Mouse (Mus musculus) thymus, postnatal 10 days (tissue): ENCODE measurements around the gene Tm4sf1.

Experiments
- DNase-seq, 2 experiments: peaks; one replicate each; pipeline ENCODE4 v3.0.0; 2021; ENCODE audit warnings: low spot score in 2 of 2

Gene Tm4sf1

GRCm38 (mm10) chr3:57301921-57302539 is at the start of gene Tm4sf1:
TSS of gene Tm4sf1 (minus strand) at chr3:57301988.
- no peak for DNase-seq

- DNase-seq, result no peak
Observed at GRCm38 (mm10) chr3:57344811-57345210, 43.0 kb upstream of the Tm4sf1 start.

GRCm38 (mm10) chr3:57343837-57344607 is 42.2 kb upstream of the Tm4sf1 start:
- DNase-seq, result no peak

DNA sequence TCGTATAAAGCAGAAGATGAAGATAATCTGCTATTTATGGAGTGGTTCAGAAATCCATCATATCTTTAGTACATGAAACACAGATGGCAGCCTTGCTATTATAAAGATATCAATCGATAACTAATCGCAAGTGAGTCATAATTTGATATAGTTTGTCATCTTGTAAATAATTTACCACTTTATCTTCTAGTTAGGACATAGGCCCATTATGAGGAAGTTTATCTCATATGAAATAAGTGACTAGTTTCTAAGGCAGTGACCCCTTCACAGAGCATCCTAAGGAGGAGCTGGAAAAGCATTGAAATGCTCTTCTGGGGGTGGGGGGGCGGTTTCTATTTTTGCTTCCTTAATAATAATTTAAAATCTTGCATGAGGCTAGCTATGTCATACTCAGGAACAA is 41.2 kb upstream of the Tm4sf1 start:
- no peak for DNase-seq

DNA sequence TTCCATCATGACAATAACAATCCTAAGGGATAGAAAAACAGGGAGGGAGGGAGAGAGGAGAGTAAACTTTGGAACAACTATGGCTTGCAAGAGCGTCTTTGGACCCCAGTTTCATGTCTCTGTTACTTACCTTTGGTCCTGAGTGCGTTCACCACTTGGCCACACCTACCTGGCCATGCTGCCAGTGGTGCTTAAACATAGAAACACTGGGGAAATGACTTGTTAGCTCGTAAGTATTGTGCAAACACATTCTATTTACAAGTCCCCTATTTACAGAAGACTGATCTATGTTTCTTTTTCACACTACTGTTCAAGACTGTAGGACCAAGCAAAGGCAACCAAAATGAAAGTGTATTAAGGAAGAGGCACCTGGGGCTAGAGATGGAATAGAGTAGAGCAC is 39.5 kb upstream of the Tm4sf1 start:
- DNase-seq, result no peak

- DNase-seq, result no peak
Observed at GRCm38 (mm10) chr3:57335080-57335815, 33.5 kb upstream of the Tm4sf1 start.

DNA sequence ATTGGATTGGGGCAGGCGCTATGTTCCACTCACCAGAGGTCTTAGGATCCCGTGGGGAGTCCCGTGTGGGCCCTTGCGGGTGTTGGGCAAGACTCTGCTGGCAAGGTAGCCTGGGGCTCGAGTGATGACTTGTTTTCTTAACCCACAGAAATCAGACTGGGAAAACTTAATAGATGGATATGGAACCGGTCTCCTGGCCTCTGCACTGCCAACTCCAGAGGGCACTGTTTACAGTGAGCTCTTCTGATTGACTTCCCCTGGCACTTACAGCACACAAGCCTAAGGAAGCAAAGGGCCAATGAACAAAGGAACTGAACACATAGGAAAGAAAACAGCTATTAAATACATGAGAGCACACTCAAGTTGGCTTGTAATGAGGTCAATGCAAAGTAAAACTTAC is 26.2 kb upstream of the Tm4sf1 start:
- no peak for DNase-seq

- no peak for DNase-seq
Observed at GRCm38 (mm10) chr3:57307076-57307475, 5.3 kb upstream of the Tm4sf1 start.

DNA sequence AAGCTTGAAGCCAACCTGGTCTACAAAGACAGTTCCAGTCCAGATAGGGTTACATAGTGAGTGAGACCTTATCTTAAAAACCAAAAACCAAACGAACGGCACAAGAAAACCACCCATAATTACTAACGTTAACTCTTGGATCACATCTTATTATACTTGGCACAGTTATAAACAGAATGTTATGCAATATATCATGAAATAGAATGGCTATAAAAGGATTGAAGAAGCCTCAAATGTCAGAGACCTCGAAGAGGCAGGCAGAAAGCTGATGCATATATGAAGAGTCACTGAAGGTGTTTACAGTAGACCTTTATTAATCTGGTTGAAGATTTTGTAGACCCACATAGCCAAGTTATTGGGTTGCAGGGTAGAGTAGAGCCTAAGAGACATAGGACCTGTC is 3.8 kb upstream of the Tm4sf1 start:
- no peak for DNase-seq

- no peak for DNase-seq
Observed at GRCm38 (mm10) chr3:57304484-57304883, 2.7 kb upstream of the Tm4sf1 start.

- DNase-seq, result no peak
Observed at GRCm38 (mm10) chr3:57304050-57304449, 2.3 kb upstream of the Tm4sf1 start.

DNA sequence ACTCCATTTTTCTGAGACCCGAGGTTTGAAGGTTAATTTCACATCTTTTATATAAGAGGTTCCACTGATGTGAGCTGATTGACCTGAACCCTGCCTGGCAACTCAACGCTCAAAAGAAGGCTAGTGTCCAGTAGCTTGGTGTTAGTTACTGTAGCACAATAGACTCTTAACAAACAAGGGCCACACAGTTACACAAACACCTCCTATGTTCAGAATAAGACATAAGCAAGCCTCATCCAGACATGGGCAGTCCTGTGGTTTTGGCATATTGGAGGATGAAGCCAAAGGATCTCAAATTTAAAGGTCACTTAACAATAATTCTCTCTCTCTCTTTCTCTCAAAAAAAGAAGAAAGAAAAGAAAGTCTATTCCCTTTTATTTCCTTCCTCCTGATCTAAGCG is 1.7 kb upstream of the Tm4sf1 start:
- no peak for DNase-seq

- DNase-seq, result no peak
Observed at GRCm38 (mm10) chr3:57302886-57303285, 1.1 kb upstream of the Tm4sf1 start.

- DNase-seq, result no peak
Observed at GRCm38 (mm10) chr3:57301366-57301765, 422 bp downstream of the Tm4sf1 start.

DNA sequence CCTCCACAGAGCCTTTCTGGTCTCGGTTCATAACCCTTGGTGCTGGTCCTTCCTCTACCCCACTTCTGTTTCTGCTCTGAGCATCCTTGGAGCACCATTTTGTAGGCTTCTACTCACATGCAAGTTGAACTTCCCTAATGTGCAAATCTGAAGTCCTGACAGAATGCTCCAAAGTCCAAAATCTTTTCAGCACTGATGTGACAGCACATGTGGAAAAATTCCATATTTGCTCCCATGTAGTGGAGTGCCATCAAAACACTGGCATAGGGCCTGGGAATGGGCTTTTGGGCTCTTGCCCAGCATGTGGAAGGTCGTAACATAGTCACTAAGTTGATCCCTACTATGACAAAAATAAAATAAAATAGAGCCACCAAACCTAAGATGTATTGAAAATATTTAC is 3.8 kb downstream of the Tm4sf1 start:
- DNase-seq, result no peak

DNA sequence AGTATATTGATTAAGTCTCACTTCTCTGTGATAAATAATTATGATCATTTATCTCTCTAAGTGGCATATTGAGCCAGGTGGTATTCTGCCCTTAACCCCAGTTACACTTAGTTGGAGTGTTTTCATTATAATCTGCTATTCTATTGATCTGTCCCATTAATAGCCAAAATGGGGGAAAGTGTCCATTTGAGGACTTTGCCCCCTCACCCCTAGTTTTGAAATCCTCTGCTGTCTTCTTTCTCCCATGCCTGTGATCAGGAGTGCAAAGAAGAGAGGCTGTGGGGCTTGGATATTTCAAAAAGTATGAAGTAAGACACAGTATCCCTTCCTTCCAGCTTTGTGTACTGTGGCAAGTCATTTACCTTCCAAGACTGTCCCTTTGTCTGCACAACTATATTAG is 5.2 kb downstream of the Tm4sf1 start:
- no peak for DNase-seq

- no peak for DNase-seq
Observed at GRCm38 (mm10) chr3:57295631-57296030, 6.2 kb downstream of the Tm4sf1 start.

DNA sequence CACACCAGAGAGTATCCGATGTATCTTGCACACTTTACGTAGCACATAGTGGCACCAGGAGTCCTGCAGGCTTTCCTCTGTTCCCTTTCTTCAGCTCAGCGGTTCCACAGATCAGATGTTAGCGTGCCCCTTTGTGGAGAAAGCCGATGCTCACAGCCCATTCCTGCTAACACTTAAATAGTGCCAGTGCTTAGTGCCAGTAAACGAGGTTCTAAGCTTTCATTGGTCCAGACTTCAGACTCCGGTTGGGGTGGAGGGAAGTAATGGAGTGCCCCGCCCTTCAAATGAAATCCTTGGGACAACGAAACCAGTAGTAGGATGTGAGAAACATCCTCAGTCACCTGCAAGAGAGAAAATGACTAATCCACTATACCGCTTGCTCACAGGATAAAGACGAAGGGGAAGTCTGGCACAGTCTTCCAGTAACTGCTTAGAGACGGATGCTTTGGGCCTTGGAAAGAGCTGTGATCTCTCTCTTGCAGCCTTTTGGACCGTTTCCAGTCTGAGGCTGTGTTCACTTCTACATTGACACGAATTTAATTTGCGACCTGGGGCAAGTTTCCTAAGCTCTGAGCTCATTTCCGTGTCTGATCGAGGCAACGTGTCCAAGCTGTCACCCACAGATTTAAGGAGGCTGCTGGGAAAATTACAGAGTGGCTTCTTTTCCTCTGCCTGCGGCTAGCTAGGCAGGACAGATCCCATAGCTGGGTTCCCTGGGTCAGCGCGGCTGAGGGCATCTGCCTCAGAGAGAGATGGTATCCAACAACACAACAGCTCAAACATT is 6.9 kb downstream of the Tm4sf1 start:
- no peak for DNase-seq

GRCm38 (mm10) chr3:57293925-57294324 is 7.9 kb downstream of the Tm4sf1 start:
- no peak for DNase-seq

DNA sequence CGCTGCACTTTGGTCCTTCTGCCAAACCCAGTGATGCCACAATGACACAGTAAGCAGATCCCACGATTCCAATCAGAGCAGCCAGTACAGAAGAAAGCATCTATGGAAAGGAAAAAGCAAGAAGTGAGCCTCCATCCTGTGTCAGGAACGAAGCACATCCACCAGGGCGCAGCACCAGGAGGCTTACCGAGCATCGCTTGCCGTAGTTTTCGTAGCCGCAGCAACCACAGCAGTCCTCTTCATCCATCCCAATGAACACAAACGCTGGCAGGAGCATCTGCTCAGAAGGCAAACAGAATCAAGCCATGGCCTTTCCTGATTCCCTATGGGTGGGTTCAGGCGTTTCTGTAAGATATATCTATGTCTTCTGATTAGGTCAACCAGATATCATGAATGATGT is 9.0 kb downstream of the Tm4sf1 start:
- DNase-seq, result no peak

DNA sequence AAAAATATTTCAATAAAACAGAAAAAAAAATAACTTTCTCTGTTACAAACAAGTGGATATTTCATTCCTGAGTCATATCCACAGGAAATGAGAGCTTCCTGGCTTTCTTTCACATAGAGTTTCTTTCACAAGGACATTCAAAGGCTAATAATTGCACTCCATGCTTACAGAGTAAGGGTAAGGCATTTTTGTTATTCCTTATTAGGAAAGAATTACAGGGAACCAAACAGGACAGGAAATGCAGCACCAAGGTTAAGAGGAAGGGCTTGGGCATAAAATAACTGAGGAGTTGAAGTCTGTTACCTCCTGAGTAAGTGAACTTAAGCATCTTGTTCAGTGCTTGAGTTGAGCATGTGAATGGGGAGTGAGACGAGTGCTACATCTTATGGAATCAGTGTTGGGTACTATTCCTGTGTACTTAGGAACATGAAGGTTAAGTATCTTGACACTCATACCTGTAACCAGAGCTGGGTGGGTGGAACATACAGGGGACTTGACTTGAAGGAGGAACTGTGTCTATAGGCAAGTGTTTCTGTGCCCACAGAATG is 12.8 kb downstream of the Tm4sf1 start:
- DNase-seq, result no peak
